Mouse (Mus musculus): ENCODE results near the gene Snrpd3. TPM values are rescaled to one million over a fixed set of nuclear protein-coding genes. Genes with fewer than 3 reads are reported as not detected.

Gene Snrpd3
- total RNA-seq, 2 experiments from 2014 or later: 109 to 127 TPM

- ATAC-seq (replicated peaks; ENCODE audit: poor library complexity, severe bottlenecking): no peak
These were observed 13.0 kb downstream of the Snrpd3 start for GRCm38 (mm10) chr10:75530322-75530721.

DNA sequence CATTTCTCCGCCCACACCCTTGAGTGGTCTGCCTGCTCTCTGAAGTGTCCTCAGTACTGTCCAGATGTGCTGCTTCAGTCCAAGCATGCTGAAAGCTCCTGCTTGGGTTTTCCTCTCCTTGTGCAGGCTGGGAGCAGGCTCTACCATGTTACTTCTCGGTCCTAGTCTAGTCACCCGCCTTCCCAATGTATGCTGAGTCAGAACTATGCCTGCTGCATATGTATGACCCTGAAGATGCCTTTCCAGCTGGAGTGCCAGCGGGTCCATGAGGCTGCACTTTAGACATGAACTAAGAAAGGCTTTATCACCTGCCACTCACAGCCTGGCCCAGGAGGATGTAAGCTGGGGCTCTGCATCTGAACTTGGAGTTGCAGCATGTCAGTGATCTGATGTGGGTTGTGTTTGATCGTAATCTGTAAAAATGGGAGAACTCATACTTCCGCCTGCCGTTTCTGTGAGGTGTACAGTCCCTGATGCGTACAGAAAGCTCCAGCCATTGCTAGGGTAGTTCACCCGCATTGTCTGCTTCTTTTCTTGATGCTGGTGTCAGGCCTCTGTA lies 14.3 kb downstream of the Snrpd3 start:
- ATAC-seq (replicated peaks; ENCODE audit: poor library complexity, severe bottlenecking): no peak

DNA sequence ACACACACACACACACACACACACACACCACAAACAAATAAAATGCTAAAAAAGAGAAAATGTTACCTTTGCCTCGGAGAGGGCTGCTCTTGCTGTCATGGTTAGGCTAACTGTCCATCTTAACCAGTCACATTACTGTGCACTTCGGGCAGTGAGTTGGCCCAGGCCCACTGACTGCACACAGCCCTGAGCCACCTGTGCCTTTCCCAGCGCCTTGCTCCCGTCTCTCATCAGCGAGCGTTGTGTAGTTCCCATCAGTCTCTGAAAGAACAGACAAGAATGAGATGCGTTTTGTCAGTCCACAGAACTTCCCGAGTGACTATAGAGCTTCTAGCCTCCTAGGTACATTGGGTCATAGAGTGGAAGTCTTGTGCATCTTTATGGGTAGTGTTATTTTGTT lies 16.9 kb downstream of the Snrpd3 start:
- ATAC-seq (replicated peaks; ENCODE audit: poor library complexity, severe bottlenecking): no peak

- ATAC-seq (replicated peaks; ENCODE audit: poor library complexity, severe bottlenecking): no peak
These were observed 17.6 kb downstream of the Snrpd3 start for GRCm38 (mm10) chr10:75534934-75535333.

DNA sequence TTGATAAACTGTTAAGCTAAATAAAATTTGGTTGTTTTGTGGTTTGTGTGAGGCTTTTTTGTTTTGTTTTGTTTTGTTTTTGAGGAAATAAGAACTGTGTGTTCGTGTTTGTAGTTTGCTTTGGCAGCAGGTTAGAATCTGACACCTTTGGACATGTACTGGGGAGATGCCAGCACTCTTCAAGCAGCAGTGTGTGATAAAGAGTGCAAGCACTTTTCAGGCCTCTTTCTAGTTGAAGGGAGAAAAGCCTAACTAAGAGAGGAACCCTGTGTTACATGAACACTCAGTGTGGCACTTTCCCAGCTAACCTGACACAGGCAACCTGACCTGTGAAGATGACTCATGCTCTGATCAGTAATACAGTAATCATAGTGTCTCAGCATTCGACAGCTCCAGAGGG lies 18.1 kb downstream of the Snrpd3 start:
- no peak for ATAC-seq (replicated peaks; ENCODE audit: poor library complexity, severe bottlenecking)

DNA sequence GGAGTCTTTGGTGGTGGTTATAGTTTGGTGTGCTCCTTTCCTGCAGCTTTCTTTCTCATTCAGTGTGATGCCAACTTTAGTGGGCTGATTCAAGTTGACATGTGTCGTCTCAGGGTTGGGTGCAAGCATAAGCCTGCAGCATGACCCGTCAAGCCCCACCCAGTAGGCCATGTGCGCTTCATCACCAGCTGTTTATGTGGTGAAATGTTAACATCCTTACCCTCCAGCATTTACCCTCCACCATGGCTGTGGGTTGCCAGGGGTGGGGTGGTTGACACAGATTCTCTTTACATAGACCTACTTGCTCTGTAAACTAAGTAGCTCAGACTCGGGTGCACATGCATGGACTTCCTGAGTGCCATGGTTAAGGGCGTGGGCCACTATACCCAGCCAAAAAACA lies 18.8 kb downstream of the Snrpd3 start:
- no peak for ATAC-seq (replicated peaks; ENCODE audit: poor library complexity, severe bottlenecking)

DNA sequence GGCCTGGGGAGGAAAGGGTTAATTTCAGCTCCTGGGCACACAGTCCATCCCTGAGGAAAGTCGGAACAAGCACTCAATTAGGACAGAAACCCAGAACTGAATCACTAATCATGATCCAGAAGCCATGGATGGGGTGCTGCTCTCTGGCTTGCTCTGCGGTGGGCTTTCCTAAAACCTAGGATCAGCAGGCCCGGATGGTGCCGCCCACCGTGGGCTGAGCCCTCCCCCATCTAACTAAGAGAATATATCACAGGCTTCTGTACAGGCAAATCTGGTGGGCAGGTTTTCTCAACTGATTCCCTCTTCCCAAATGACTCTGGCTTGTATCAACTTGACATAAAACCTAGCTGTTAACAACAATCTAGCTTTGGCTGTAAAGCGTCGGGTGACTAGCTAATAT lies 30.6 kb downstream of the Snrpd3 start:
- ATAC-seq (replicated peaks; ENCODE audit: poor library complexity, severe bottlenecking): no peak

DNA sequence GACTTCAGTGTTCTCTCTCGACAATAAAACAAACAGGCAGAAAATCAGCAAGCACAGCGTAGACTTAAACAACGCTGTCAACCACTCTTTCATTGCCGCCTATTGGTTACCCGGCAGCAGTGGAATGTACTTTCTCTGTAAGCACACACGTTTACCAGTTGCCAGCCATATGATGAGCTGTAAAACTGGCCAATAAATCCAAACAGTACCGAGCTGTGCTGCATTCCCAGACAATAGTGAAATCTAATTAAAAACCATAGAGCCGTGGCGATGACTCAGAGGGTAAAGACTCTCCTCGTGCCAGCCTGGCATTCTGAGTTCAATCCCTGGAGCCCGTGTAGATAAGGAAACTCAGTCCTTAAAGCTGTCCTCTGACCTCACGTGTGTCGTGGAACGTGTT lies 31.1 kb downstream of the Snrpd3 start:
- no peak for ATAC-seq (replicated peaks; ENCODE audit: poor library complexity, severe bottlenecking)

DNA sequence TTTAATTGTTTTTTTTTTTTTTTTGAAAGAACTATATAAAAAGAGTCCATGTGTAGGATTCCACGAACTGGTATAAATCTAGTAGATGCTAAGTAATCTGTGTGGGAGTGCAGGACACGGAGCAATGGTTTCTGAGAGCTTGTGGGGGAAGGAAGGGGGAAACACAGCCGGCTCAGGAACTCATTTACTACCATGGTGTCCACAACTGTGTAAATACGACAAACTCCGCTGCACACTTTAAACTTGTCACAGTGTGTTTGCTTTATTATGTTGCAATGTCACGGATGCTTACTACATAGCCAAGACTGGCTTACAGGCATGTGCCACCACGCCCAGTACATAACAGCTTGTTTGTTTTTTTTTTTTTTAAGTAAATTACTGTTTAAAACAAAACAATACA lies 32.5 kb downstream of the Snrpd3 start:
- ATAC-seq (replicated peaks; ENCODE audit: poor library complexity, severe bottlenecking): no peak

DNA sequence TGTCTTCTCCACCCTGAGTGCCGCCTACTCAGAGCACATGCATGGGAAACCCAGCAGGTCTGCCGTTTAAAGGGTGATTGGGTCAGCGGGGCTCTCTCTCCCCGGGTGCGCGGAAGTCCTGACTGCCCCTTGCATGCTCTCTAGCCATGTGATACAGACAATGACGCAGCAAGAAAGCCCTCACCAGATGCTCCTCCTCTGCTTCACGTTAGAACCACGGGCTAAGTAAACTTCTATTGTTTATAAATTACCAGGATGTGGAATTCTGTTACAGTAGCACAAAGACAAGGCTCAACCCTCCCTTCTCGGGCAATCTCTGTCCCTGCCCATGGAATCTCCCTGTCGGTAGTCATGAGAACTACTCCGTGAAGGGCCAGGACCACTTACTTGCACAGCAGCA lies 33.8 kb downstream of the Snrpd3 start:
- ATAC-seq (replicated peaks; ENCODE audit: poor library complexity, severe bottlenecking): peak; percentile 73

- ATAC-seq (replicated peaks; ENCODE audit: poor library complexity, severe bottlenecking): no peak
These were observed 34.8 kb downstream of the Snrpd3 start for GRCm38 (mm10) chr10:75552106-75552505.

GRCm38 (mm10) chr10:75552701-75553450 lies 35.5 kb downstream of the Snrpd3 start:
- ATAC-seq (replicated peaks; ENCODE audit: poor library complexity, severe bottlenecking): no peak

GRCm38 (mm10) chr10:75554090-75554489 lies 36.7 kb downstream of the Snrpd3 start:
- peak; percentile 72 for ATAC-seq (replicated peaks; ENCODE audit: poor library complexity, severe bottlenecking)

- no peak for ATAC-seq (replicated peaks; ENCODE audit: poor library complexity, severe bottlenecking)
These were observed 38.2 kb downstream of the Snrpd3 start for GRCm38 (mm10) chr10:75555557-75555956.

DNA sequence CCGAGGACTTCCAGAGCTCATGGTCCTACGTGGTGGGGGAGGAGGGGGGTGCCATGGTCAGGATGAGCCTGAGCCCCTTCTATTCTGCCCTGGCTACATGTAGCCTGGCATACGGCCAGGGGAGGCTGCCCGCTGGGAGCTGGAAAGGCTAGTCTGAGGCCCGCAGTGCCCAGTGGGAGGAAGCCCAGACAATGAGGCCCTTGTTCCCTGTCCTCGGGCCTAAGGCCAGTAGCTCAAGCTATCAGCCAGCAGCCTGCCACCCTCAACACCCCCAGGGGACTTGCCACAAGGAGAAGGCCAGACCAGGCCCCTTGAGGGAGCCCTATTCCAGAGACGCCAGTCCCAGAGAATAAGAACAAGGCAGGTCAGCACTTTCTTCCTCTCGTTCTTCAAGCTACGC lies 38.7 kb downstream of the Snrpd3 start:
- ATAC-seq (replicated peaks; ENCODE audit: poor library complexity, severe bottlenecking): no peak

DNA sequence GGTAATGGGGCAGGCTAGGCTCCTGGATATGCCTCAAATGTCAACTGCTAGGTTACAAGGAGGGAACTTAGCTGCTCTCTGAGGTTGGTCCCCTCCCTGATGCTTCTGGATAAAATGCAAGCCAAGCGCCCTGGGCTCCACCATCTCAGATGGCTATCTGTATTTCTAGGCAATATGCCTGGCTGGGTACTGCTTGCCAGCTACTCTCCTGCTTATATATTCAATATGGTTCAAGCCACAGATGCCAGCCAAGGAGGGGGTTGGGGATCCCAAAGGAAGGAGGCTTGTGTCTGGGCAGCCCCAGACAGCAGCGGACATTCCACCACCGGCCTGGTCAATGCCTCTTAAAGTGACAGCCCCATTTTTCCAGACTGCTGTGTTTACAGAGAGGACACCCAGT lies 41.2 kb downstream of the Snrpd3 start:
- ATAC-seq (replicated peaks; ENCODE audit: poor library complexity, severe bottlenecking): no peak

GRCm38 (mm10) chr10:75559041-75559675 lies 41.8 kb downstream of the Snrpd3 start:
- ATAC-seq (replicated peaks; ENCODE audit: poor library complexity, severe bottlenecking): no peak

DNA sequence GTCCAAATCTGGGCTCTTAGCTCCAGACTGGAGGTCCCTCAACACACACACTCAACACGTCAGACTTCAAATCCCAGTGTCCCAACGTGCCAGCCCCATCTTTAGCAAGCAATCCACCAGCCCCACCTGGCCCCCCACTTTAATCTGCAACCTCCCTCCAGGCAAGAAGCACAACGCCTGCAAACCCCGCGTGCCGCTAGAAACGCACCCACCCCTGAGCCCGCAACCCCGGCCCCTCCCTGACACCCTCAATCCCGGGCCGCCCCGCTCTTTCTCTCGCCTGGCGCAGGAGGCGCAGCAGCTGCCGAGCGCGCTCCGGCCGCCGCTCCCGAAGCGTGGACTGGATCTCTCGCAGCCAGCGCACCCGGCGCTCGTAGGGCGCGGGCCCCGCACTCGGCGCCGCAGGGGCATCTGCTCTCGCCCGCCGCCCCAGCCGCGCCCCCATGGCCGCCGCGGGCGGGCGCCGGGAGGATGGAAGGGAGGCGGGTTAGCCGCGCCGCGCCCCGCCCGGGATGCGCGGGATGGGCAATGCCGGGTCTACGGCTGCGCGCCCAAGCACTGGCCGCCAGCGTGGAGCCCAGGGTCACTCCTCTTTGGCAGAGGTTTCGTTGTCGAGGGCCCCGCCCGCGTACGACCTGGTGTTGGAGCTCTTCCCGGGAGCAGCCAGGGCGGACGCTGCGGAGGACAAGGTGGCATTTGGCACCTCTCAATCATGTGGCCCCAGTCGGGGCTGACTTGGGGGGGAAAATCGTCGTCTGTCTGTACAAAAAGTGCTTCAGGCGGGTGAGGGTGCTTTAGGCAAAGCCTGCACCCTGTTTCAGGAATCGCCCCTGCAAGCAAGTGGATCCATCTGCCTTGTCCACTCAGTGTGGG lies 42.6 kb downstream of the Snrpd3 start, which contains the start of gene Lrrc75b:
Lrrc75b (minus strand) TSS at position 655 of the 873 bp plus-strand sequence.
- peak; percentile 41 for ATAC-seq (replicated peaks; ENCODE audit: poor library complexity, severe bottlenecking)

- ATAC-seq (replicated peaks; ENCODE audit: poor library complexity, severe bottlenecking): no peak
These were observed 43.2 kb downstream of the Snrpd3 start for GRCm38 (mm10) chr10:75560549-75560899.

DNA sequence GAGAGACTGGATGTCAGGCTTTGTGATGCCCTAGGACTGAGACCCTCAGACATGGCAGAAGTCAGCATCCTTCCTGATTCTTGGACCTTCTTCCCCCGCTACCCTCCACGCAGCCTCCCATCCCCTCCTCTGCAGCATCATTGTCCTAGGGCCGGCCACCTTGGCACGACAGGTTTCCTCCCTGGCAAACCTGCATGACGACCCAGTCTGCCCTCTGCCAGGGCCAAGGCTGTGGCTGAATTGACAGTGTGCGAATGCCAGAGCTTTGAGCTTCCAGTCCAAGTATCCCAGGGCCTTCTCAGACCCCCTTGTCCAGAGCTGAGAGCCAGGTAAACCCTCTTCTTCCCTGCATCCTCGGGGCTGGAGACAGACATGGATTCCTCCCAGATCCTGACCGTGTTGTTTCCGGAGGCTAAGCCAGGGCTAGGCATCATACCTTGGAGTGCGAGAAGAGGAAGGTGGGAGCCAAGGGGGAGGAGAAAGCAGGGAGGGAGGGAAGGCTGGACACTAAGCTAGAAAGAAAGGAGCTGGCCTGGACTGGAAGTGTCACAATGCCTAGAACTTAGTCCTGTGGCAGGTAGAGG lies 43.8 kb downstream of the Snrpd3 start, which contains the start of gene Ggt1:
Ggt1 (plus strand) TSS at position 534 of the 584 bp plus-strand sequence.
- ATAC-seq (replicated peaks; ENCODE audit: poor library complexity, severe bottlenecking): no peak
